Mouse (Mus musculus): ENCODE measurements around the gene Cep70.

The Cep70 gene

GRCm38 (mm10) chr9:99320006-99320405, 76.8 kb downstream of the Cep70 start:
- no peak for DNase-seq (ENCODE audit: low read depth)

- no peak for DNase-seq (ENCODE audit: low read depth)
Measured at GRCm38 (mm10) chr9:99325208-99325929, 82.2 kb downstream of the Cep70 start.

GRCm38 (mm10) chr9:99325961-99326360, 82.8 kb downstream of the Cep70 start:
- DNase-seq (ENCODE audit: low read depth), result no peak

- no peak for DNase-seq (ENCODE audit: low read depth)
Measured at GRCm38 (mm10) chr9:99326881-99327280, 83.7 kb downstream of the Cep70 start.

GRCm38 (mm10) chr9:99336538-99336937, 93.4 kb downstream of the Cep70 start:
- no peak for DNase-seq (ENCODE audit: low read depth)

GRCm38 (mm10) chr9:99338293-99338692, 95.1 kb downstream of the Cep70 start:
- no peak for DNase-seq (ENCODE audit: low read depth)

- peak; percentile 25 for DNase-seq (ENCODE audit: low read depth)
Measured at GRCm38 (mm10) chr9:99339182-99339581, 96.0 kb downstream of the Cep70 start.

- no peak for DNase-seq (ENCODE audit: low read depth)
Measured at GRCm38 (mm10) chr9:99340126-99340525, 97.0 kb downstream of the Cep70 start.

GRCm38 (mm10) chr9:99341600-99341999, 98.4 kb downstream of the Cep70 start:
- DNase-seq (ENCODE audit: low read depth), result no peak

- DNase-seq (ENCODE audit: low read depth), result no peak
Measured at GRCm38 (mm10) chr9:99345351-99345792, 102.2 kb downstream of the Cep70 start.

Measured in 416B (cell line).